Mouse (Mus musculus): ENCODE results near the gene Fnbp4.
A peak's percentile ranks its signal among the peaks of the same experiment; 100 is the strongest.

Gene Fnbp4

DNA sequence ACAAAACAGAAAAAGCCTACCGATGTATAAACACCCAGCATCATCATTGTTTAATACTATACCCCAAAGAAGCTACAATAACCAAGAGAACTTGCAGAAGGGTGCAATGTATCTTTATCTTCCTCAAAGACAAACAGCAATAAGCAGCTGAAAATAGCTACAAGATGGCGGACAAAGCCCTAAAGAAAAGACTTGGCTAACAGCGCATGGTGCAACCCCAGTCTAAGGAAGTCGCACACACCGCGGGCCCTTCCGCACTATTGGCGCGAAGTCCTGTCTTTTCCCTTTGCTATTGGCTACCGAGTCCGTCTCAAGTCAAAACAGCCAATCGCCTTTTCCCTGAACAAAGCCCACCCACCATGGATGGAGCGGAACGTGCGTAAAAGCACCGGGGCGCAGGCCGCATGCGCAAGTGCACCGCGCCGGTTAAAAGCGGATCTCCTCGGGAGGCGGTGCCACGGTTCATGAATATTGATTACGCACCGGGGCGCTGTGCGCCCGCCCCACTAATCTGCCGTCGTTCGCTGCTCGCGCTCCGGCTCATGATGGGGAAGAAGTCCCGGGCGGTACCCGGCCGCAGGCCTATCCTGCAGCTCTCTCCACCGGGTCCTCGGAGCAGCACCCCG, at the start of gene Fnbp4:
TSS of gene Fnbp4 (plus strand) at position 318 of the 626 bp plus-strand sequence.
- DNase-seq (ENCODE audit: low read depth, low spot score): peak; percentile 99

DNA sequence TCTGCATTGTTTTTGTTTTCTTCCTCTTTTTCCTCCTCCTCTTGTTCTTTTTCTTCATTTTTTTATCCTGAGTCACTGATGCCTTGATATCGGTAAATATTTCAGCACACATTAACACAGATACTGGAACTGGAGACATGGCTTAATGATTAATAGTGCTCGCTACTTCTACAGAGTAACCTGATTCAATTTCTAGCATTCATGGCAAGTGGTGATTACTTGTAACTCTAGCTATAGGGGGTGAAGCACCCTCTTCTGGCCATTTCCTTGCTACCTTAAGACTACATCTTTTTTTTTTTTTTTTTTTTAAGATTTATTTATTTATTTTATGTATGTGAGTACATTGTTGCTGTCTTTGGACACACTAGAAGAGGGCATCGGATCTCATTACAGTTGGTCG, 44.2 kb upstream of the Fnbp4 start:
- DNase-seq (ENCODE audit: low read depth, low spot score): no peak

DNA sequence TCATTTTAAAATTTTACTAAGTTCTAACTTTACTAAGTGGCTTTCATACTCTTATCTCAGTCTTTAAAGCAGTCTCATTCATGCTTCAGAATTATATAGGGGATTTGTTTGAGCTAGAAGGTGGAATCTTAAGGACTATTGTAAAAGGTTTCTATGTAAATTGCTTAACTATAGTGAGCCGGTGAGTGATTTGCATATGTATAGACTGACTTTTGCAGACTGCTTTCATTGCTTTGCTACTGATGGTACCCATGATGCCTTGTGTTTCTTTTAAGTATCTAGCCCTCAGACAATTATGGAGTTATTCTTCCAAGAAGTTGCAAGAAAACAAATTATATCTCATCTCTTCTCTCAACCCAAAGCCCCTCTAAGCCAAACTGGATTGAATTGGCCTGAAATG, 36.6 kb upstream of the Fnbp4 start:
- no peak for DNase-seq (ENCODE audit: low read depth, low spot score)

- DNase-seq (ENCODE audit: low read depth, low spot score): no peak
Observed at GRCm38 (mm10) chr2:90715555-90716092, 29.5 kb upstream of the Fnbp4 start.

- no peak for DNase-seq (ENCODE audit: low read depth, low spot score)
Observed at GRCm38 (mm10) chr2:90717366-90717765, 27.8 kb upstream of the Fnbp4 start.

- DNase-seq (ENCODE audit: low read depth, low spot score): no peak
Observed at GRCm38 (mm10) chr2:90717948-90718347, 27.2 kb upstream of the Fnbp4 start.

DNA sequence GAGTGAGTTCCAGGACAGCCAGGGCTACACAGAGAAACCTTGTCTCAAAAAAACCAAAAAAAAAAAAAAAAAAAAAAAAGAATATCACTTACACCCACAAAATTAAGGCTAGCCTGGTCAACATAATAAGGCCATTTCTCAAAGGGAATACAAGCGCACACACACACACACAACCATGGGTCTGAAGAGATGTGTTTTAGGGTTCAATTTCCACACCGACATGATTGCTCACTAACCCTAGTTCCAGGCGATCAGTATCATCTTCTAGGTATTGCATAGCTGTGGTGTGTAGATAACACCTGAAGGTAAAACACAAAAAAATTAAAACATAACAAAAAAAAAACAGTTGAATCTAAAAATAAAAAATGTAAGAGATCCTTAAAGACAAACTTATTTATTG, 18.4 kb upstream of the Fnbp4 start:
- no peak for DNase-seq (ENCODE audit: low read depth, low spot score)

GRCm38 (mm10) chr2:90735326-90735725, 9.8 kb upstream of the Fnbp4 start:
- DNase-seq (ENCODE audit: low read depth, low spot score): no peak

DNA sequence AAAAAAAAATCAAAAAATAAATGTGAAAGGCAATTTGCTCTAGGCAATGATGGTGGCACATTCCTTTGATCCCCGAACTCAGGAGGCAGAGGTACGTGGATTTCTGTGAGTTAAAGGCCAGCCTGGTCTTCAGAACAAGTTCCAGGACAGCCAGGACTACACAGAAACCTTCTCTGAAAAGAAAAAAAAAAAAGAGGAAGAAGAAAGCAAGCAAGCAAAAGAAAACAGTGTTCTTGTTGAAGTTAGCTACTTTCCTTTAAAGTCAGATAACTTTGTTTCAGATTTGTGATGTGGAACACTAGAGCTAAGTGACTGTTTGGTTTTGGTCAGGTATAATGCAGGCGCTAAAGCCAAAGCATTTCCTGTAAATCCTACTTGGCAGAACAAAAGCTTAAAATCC, 6.4 kb upstream of the Fnbp4 start:
- DNase-seq (ENCODE audit: low read depth, low spot score): no peak

DNA sequence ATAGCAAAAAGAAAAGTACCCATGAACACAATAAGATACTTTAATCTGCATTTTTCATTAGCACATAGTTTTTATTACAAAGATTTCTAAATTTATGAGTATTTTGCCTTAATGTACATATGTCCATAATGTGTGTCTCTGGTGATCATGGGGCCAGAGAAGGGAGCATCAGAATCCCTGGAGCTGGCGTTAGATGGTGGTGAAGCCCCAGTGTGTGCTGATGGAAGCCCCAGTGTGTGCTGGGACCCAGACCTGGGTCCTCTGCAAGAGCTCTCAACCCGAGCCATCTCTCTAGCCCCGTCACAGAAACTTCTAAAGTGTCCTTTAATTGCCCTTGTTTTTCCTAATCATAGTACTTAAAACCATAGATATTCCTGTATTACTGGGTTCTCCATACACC, 5.8 kb upstream of the Fnbp4 start:
- DNase-seq (ENCODE audit: low read depth, low spot score): no peak

DNA sequence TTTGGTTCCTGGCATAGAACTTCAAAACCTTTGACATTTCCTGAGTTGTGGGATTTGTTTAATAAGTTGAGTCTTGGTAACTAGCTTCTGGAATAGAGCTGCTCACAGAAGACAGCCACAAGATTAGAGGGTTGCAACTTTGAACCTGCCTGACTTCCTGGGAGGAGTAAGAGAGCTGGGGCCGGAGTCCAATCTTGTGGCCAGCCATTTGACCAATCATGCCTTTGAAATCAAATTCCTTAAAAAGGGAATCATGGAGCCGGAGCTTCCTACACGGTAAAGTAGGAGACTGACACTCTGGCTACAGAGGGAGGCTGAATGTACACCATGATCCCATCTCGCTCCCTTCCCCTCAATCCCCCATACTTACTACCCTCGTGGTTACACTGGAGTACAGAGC, 5.2 kb upstream of the Fnbp4 start:
- no peak for DNase-seq (ENCODE audit: low read depth, low spot score)

DNA sequence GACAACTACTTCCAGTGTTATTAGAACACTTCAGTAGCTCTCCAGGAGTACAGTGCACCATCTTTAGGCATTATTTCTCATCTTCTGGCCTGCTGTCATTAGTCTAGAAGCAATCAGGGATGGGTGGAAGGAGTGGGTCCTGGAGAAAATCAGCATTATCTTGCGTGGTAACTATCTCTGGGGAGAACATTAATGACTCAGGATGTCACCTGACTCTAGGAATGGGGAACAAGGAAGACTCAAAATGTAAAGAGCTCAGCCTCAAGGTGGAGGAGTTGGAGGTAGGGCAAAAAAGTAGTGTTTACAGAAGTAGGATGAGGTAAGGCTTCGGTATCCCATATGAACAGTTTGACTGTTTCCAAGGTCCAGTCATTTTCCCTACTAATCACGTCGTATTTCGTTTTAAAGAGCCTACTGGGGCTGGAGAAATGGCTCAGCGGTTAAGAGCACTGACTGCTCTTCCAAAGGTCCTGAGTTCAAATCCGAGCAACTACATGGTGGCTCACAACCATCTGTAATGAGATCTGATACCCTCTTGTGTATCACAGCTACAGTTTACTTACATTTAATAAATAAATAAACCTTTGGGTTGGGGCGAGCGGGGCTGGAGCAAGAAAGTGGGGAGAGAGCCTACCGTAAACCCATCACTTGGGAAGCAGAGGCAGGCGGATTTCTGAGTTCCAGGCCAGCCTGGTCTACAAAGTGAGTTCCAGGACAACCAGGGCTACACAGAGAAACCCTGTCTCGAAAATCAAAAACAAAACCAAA, 701 bp upstream of the Fnbp4 start:
- DNase-seq (ENCODE audit: low read depth, low spot score): no peak

DNA sequence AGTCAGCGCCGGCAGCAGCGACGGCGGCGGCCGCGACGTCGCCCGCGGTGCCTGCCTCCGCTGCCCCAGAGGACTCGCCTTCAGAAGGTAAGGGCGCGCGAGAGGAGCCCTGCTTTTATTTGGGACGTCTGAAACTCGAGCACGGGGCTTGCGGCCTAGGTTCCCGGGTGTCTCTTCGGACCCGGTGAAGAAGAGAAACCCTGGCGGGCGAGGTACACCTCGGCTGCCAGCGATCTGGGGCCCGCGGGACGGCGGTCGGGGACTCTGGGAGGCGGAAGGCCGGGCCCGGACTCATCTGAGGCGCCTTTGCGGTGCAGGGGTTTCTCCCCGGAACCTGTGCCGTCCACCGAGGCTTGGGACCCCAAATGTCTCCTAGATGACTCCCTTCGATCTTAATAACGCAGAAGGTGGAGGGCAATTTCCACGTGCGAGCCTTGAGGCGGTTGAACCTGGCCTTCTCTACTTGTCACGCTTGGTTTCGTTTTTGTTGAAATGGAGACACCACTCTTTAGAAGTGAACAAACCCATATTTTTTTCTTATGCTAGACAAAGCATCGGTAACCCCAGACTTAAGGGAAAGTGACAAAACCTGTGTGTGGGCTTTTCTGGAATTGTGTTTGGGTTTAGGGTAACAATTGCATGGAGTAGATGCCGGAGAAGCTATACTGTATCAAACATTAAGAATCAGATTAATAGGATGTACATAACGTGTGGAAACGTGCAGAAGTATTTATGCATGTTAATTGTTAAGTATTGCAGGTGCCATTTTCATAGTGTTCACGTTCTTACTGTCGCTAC, 769 bp downstream of the Fnbp4 start:
- DNase-seq (ENCODE audit: low read depth, low spot score): peak; percentile 35

DNA sequence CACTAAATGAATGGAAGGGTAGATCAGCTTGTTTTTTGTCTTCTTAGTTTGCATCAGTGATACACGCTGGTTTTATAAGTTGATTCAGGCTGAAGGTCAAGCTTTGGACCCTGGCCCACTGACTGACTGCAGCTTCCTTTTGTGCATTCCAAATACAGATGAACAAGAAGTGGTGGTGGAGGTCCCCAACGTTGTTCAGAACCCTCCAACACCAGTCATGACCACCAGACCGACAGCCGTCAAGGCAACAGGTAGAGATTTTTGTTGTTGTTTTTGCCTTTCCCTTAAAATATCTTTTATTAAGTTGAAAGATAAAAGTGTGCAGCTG, 1.3 kb downstream of the Fnbp4 start:
- no peak for DNase-seq (ENCODE audit: low read depth, low spot score)

DNA sequence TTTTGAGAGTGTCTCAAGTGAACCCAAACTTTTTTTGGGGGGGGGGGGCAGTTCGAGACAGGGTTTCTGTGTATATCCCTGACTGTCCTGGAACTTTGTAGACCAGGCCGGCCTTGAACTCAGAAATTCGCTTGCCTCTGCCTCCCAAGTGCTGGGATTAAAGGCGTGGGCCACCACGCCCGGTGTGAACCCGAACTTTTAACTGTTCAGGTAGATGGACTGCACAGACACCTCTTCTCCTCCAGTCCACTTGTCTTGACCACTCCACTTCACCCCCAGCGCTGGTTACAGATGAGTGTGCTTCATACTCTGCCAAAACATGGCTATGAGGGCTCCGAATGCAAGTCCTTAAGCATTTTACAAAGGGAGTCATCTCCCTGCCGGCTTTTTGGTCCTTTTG, 2.0 kb downstream of the Fnbp4 start:
- no peak for DNase-seq (ENCODE audit: low read depth, low spot score)

DNA sequence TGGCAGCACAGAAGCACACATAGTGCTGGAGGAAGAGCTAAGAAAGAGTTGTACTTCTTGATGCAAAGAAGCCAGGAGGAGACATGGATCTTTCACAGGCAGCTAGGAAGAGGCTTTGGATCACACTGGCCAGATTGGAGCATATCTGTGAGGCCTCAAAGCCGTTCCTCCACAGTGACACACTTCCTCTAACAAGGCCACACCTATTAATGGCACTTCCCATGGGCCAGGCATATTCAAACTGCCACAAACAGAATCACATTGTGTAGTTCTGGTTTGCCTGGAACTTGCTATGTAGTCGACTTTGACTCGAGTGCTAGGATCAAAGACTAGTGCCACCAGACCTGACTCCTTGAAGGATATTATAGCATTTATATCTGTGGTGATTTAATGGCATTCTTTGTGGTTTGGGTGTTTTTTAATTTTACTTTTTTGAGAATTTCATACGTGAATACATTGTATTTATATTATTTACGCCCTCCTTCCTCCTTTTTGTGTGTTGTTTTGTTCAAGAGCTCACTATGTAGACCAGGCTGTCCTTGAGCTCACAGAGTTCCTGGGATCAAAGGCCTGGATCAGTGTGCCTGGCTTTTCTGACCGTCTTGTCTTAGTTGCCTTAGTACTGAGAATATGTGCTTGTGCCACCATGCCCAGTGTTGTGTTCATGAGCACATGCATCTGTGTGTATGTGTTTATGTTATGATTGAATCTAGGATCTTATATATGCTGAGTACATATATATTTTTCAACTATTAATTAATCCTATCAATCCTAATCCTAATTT, 4.7 kb downstream of the Fnbp4 start:
- DNase-seq (ENCODE audit: low read depth, low spot score): no peak

DNA sequence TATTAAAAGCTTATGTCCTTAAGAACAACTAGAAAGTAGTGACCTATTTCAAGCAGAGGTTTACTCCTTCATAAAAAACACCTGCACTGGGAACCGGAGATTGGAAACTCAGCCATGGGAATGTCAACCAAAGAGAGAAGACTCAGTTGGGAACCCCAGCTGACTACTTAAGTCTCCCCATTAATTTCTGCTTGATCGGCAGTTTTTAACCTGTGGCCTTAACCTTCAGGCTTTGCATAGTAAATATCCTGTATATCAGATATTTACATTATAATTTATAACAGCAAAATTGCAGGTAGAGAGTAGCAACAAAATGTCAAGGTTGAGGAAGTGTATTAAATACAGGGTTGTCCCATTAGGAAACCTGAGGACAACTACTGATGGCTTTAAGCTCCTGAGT, 8.4 kb downstream of the Fnbp4 start:
- DNase-seq (ENCODE audit: low read depth, low spot score): no peak

DNA sequence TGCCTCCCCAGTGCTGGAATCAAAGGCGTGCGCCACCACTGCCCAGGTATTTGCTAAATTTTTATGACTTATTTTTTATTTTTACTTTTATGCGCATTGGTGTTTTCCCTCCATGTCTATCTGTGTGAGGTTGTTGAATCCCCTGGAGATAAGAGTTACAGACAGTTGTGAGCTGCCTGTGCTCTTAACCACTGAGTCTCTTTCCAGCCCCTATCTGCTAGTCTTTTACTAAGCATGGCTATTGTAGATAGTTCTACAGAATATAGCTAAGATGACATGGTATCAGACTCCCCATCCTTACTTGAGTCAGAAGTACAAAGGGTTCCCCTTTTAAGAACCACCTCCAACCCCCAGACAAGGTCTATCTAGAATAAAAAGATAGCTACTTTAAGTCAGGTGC, 9.0 kb downstream of the Fnbp4 start:
- no peak for DNase-seq (ENCODE audit: low read depth, low spot score)

DNA sequence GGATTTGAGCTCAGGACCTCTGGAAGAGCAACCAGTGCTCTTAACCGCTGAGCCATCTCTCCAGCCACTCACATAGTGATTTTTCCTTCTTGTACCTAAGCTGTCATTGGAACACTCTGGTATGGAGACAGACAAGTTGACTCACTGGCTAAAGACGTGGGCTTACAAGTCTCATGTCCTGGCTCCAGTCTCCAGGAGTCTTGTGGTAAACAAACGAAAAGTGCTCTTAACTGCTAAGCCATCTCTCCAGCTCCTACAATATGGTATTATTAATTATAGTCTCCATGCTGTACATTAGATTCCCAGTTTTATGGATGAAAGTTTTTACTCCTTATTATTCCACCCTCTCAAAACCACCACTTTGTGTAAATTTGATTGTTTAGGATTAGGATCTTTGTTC, 20.0 kb downstream of the Fnbp4 start:
- DNase-seq (ENCODE audit: low read depth, low spot score): no peak

DNA sequence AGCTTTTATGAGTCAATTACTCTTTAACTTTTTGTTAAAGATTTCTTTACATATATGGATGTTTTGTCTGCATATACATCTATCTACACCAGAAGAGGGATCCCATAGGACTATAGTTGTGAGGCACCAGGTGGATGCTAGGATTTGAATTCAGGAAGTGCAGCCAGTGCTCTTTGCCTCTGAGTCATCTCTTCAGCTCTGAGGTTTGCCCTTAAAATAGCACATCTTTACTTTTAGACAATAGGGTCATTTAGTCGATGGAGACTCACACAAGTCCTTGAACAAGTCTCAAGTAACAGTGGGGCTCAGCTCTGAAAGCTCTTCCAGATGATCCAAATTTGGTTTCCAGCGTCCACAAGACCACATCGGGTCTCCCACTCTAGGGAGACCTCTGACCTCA, 36.2 kb downstream of the Fnbp4 start:
- no peak for DNase-seq (ENCODE audit: low read depth, low spot score)

DNA sequence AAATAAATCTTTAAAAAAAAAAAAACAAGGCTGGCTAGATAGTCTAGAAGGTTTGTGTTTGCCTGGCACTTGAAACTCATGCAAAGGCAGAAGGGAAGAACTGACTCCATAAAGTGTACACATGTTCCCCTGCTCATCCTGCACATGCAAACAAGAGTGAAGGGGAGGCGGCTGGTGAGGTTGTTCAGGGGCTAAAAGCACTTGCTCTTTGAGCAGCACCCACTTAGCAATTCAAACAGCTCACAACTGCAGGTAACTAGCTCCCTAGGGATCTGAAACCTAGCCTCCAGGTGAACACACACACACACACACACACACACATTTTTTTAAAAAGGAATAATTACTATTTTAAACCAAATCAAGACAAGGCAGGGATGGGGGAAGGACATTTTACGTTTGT, 36.8 kb downstream of the Fnbp4 start:
- DNase-seq (ENCODE audit: low read depth, low spot score): no peak

DNA sequence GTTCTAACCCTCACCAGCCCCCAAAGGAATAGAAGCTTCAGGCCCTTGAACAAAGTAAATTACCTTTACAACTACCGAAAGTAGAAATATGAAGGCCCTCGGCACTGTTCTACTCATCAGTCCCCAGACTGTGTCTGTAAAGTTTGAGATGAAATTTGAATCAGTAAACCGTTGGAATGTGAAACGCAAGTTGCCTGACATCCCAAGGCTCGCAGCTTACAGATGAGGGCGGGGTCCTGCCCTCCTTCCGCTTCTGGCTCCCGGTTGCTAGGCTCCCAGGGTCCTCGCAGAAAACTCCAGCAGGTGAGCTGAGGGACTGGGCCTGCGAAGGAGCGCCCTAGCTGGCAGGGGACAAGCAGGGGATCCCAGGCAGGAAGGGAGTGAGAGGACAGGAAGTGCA, 37.3 kb downstream of the Fnbp4 start, which contains the start of gene Agbl2:
TSS of gene Agbl2 (plus strand) at position 270 of the 400 bp plus-strand sequence.
- DNase-seq (ENCODE audit: low read depth, low spot score): peak; percentile 51

Data from forelimb bud, embryonic 11.5 days (tissue).